Mouse (Mus musculus) embryonic facial prominence, embryonic 14.5 days (tissue): ENCODE measurements around the gene Tctn1. TPM values are rescaled to one million over a fixed set of nuclear protein-coding genes. Genes with fewer than 3 reads are reported as not detected.
"Not testable (repeated sequence)": the region's sequence is repeated elsewhere in the genome, so short reads cannot be mapped to it uniquely, and the experiment has no call there.

ENCODE experiments used
- ATAC-seq: fragments of 200-750 bp; cut with Nextera tagmentation; 2 replicates; pipeline ENCODE4 v1.8.0; 2017; ENCODE audit warnings: low read depth, moderate number of reproducible peaks, moderate TSS enrichment
- DNase-seq: peaks from one replicate; pipeline ENCODE4 v3.0.0-alpha.2; 2015; ENCODE audit warnings: low spot score
- H3K27ac ChIP-seq: fragments of 300-500 bp; sonication (generic); replicated peaks from 2 replicates; pipeline ENCODE4 v1.5.1; 2014; ENCODE audit warnings: low read depth, mild to moderate bottlenecking, low read length, moderate library complexity
- H3K27me3 ChIP-seq: fragments of 300-500 bp; sonication (generic); replicated peaks from 2 replicates; pipeline ENCODE4 v1.6.1; 2014; ENCODE audit warnings: low read length; ENCODE audit not compliant: control insufficient read depth, insufficient read depth
- H3K36me3 ChIP-seq: fragments of 300-500 bp; sonication (generic); 2 replicates; pipeline ENCODE4 v1.6.1; 2014; ENCODE audit warnings: low read length, mixed read lengths; ENCODE audit not compliant: control insufficient read depth, insufficient read depth
- H3K4me1 ChIP-seq: fragments of 300-500 bp; sonication (generic); 2 replicates; pipeline ENCODE4 v1.6.1; 2014; ENCODE audit warnings: antibody characterized with exemption, low read length; ENCODE audit not compliant: control insufficient read depth, insufficient read depth
- H3K4me2 ChIP-seq: fragments of 300-500 bp; sonication (generic); 2 replicates; pipeline ENCODE4 v1.6.1; 2014; ENCODE audit warnings: low read depth, mild to moderate bottlenecking, low read length, moderate library complexity, mixed read lengths
- H3K4me3 ChIP-seq: fragments of 300-500 bp; sonication (generic); 2 replicates; pipeline ENCODE4 v1.5.1; 2014; ENCODE audit warnings: low read depth, mild to moderate bottlenecking, low read length
- H3K9ac ChIP-seq: fragments of 300-500 bp; sonication (generic); 2 replicates; pipeline ENCODE4 v1.6.1; 2014; ENCODE audit warnings: low read depth, mild to moderate bottlenecking, low read length, moderate library complexity, mixed read lengths
- H3K9me3 ChIP-seq: fragments of 300-500 bp; sonication (generic); 2 replicates; pipeline ENCODE4 v1.6.1; 2016; ENCODE audit warnings: low read length; ENCODE audit not compliant: control insufficient read depth
- WGBS: fragments of 180-500 bp; shearing (Covaris S2); extraction: QIAGEN DNeasy Blood & Tissue Kit; methylation state at CpG from one replicate; pipeline ENCODE4 v1.1.7; 2014; 5-methylcytosine and 5-hydroxymethylcytosine counted together
- polyA plus RNA-seq: library from polyadenylated mRNA; unstranded; fragments of >200 nt; fragmentation: Nextera tagmentation; extraction: Ambion mirVana; gene quantifications from 2 replicates; pipeline ENCODE4 v1.2.1, GENCODE M21; 2014

The Tctn1 gene
- polyA plus RNA-seq, 1 experiment from 2014 or later = 5.1 TPM

GRCm38 (mm10) chr5:122213861-122214260, 50.4 kb downstream of the Tctn1 start:
- DNase-seq = no peak
- no peak overlapping the region for H3K9ac ChIP-seq
- ATAC-seq = no peak
- no peaks in the 10 kb centered on the region for H3K27me3 ChIP-seq
- no peaks in the 10 kb centered on the region for H3K9me3 ChIP-seq
- WGBS = 83% methylated on average over 6 of the region's 6 CpGs
- H3K4me3 ChIP-seq = no peak overlapping the region
- H3K4me2 ChIP-seq = no peak overlapping the region
- H3K36me3 ChIP-seq = no peaks in the 10 kb centered on the region
- no peak overlapping the region for H3K27ac ChIP-seq
- peaks cover 5% of the 10 kb centered on the region for H3K4me1 ChIP-seq

- H3K4me3 ChIP-seq, H3K4me2 ChIP-seq, H3K4me1 ChIP-seq, H3K27me3 ChIP-seq, ATAC-seq, DNase-seq, H3K9ac ChIP-seq, H3K27ac ChIP-seq, H3K9me3 ChIP-seq, H3K36me3 ChIP-seq: not testable (repeated sequence)
- WGBS = 97% methylated on average over 1 of the region's 1 CpGs
Observed at GRCm38 (mm10) chr5:122212820-122213219, 51.4 kb downstream of the Tctn1 start.

GRCm38 (mm10) chr5:122212125-122212524, 52.1 kb downstream of the Tctn1 start:
- DNase-seq (no peak), ATAC-seq (no peak)
- Histone ChIP-seq H3K4me1 (peaks cover 8% of the 10 kb centered on the region), H3K4me3 (no peak overlapping the region), H3K9ac (no peak overlapping the region), H3K9me3 (no peaks in the 10 kb centered on the region), H3K27ac (no peak overlapping the region), H3K27me3 (no peaks in the 10 kb centered on the region), H3K36me3 (no peaks in the 10 kb centered on the region), H3K4me2 (no peak overlapping the region)
- WGBS = 94% methylated on average over 8 of the region's 8 CpGs

- DNase-seq = no peak
- H3K27me3 ChIP-seq = no peaks in the 10 kb centered on the region
- peaks cover 8% of the 10 kb centered on the region for H3K4me1 ChIP-seq
- H3K9ac ChIP-seq = no peak overlapping the region
- H3K9me3 ChIP-seq = no peaks in the 10 kb centered on the region
- H3K27ac ChIP-seq = no peak overlapping the region
- no peak for ATAC-seq
- no peak overlapping the region for H3K4me3 ChIP-seq
- WGBS = 89% methylated on average over 7 of the region's 8 CpGs
- H3K4me2 ChIP-seq = no peak overlapping the region
- no peaks in the 10 kb centered on the region for H3K36me3 ChIP-seq
Observed at GRCm38 (mm10) chr5:122210890-122211289, 53.4 kb downstream of the Tctn1 start.

GRCm38 (mm10) chr5:122209591-122210368, 54.5 kb downstream of the Tctn1 start:
- peaks cover 8% of the 10 kb centered on the region for H3K4me1 ChIP-seq
- H3K9me3 ChIP-seq = no peaks in the 10 kb centered on the region
- peak; percentile 92 for DNase-seq
- WGBS = 2% methylated on average over 19 of the region's 21 CpGs
- no peaks in the 10 kb centered on the region for H3K36me3 ChIP-seq
- H3K9ac ChIP-seq = peak overlapping the region; percentile 63
- peak overlapping the region; percentile 46; the same call in 1 of the 2 replicates for H3K27ac ChIP-seq
- peak; percentile 91 for ATAC-seq
- H3K27me3 ChIP-seq = no peaks in the 10 kb centered on the region
- peak overlapping the region; percentile 41 for H3K4me3 ChIP-seq
- peak overlapping the region; percentile 58 for H3K4me2 ChIP-seq

GRCm38 (mm10) chr5:122208909-122209308, 55.4 kb downstream of the Tctn1 start:
- DNase-seq = no peak
- H3K27ac ChIP-seq = peak overlapping the region; percentile 46
- WGBS = 38% methylated on average over 6 of the region's 6 CpGs
- H3K9ac ChIP-seq = peak overlapping the region; percentile 63
- peaks cover 8% of the 10 kb centered on the region for H3K4me1 ChIP-seq
- no peaks in the 10 kb centered on the region for H3K9me3 ChIP-seq
- H3K27me3 ChIP-seq = no peaks in the 10 kb centered on the region
- ATAC-seq = no peak
- peak overlapping the region; percentile 58 for H3K4me2 ChIP-seq
- 0 out of 2 replicates have a peak overlapping the region, but pooled peaks have one; percentile 41 for H3K4me3 ChIP-seq
- H3K36me3 ChIP-seq = no peaks in the 10 kb centered on the region

GRCm38 (mm10) chr5:122206475-122206874, 57.8 kb downstream of the Tctn1 start, which contains the start of gene Hvcn1:
Gene Hvcn1 (plus strand): TSS chr5:122206804.
- Histone ChIP-seq H3K4me1 (peaks cover 8% of the 10 kb centered on the region), H3K4me2 (no peak within 1 kb of the TSS), H3K9ac (no peak within 1 kb of the TSS), H3K4me3 (no peak within 1 kb of the TSS), H3K27me3 (no peaks in the 10 kb centered on the region), H3K27ac (no peak within 1 kb of the TSS), H3K36me3 (no peaks in the 10 kb centered on the region), H3K9me3 (no peaks in the 10 kb centered on the region)
- no peak for ATAC-seq
- no peak for DNase-seq
- WGBS = 73% methylated on average over 4 of the region's 4 CpGs

GRCm38 (mm10) chr5:122204180-122204579, 60.1 kb downstream of the Tctn1 start:
- Histone ChIP-seq H3K9ac (no peak overlapping the region), H3K36me3 (no peaks in the 10 kb centered on the region), H3K27me3 (no peaks in the 10 kb centered on the region), H3K27ac (no peak overlapping the region), H3K4me1 (peaks cover 5% of the 10 kb centered on the region), H3K4me2 (no peak overlapping the region), H3K9me3 (0 out of 2 replicates have a peak, but pooled peaks cover 2% of the 10 kb centered on the region), H3K4me3 (no peak overlapping the region)
- 61% methylated on average over 2 of the region's 2 CpGs for WGBS
- DNase-seq (no peak), ATAC-seq (no peak)

- no peaks in the 10 kb centered on the region for H3K27me3 ChIP-seq
- no peak overlapping the region for H3K27ac ChIP-seq
- H3K9ac ChIP-seq = no peak overlapping the region
- ATAC-seq (no peak), DNase-seq (no peak)
- no peaks in the 10 kb centered on the region for H3K36me3 ChIP-seq
- no peak overlapping the region for H3K4me3 ChIP-seq
- whole genome bisulfite sequencing = 89% methylated on average over 6 of the region's 6 CpGs
- no peak overlapping the region for H3K4me2 ChIP-seq
- H3K9me3 ChIP-seq = 0 out of 2 replicates have a peak, but pooled peaks cover 2% of the 10 kb centered on the region
- no peaks in the 10 kb centered on the region for H3K4me1 ChIP-seq
Observed at GRCm38 (mm10) chr5:122201904-122202303, 62.4 kb downstream of the Tctn1 start.
